Mouse (Mus musculus) lung, adult 18-20 months (tissue): ENCODE results near the gene Mif.
"Not testable (repeated sequence)": the region's sequence is repeated elsewhere in the genome, so short reads cannot be mapped to it uniquely, and the experiment has no call there.

ENCODE experiments used
- DNase-seq, 2 experiments: peaks; one replicate each; pipeline ENCODE4 v3.0.0; 2022; ENCODE audit warnings: mixed read lengths in 2 of 2

The Mif gene

GRCm38 (mm10) chr10:75872915-75873542, 13.0 kb upstream of the Mif start:
- DNase-seq = peak; percentile 65 to 77

GRCm38 (mm10) chr10:75872025-75872914, 12.2 kb upstream of the Mif start:
- DNase-seq = no peak

DNA sequence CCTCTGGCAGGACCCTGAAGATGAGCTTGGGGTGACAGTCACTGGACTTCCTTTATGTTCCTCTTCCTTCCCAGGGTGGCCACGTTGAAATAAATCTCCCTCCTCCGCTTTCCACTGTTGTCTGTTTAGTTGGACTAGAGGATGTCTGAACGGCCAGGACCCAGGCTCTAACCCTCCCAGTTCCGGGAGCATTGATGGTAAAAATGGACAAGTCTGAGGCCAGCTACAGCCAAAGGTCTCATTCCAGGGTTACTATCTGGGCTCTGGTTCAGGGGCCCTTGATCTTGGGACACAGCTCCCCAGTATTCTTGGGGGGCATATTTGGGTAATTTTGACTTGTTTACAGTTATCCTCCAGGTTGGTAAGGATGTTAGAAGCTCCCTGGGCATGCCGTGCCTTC, 1.5 kb upstream of the Mif start:
- no peak for DNase-seq

GRCm38 (mm10) chr10:75860746-75861145, 706 bp upstream of the Mif start:
- DNase-seq = no peak

- DNase-seq = peak; percentile 21 to 51
Measured at GRCm38 (mm10) chr10:75859107-75859746, 813 bp downstream of the Mif start.

- no peak for DNase-seq
Measured at GRCm38 (mm10) chr10:75857598-75857997, 2.4 kb downstream of the Mif start.

DNA sequence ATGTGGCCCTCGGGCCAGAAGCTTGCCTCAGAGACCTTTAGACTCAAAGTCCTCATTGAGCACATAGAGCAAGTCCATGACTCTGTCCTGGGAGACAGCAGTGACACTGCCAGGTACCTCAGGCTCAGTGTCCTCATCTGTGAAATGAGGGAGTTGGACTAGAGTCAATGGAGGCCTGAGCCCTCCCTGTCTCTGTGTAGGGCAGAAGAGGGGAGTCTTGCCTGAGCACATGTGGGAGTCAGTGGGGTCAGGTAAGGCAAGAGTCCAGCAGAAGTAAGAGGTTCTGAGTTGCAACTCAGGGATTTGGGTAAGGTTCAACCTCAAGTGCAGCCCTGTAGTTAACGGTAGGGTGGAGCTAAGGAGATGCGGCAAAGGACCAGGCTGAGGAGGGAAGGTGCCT, 3.1 kb downstream of the Mif start:
- DNase-seq = no peak

DNA sequence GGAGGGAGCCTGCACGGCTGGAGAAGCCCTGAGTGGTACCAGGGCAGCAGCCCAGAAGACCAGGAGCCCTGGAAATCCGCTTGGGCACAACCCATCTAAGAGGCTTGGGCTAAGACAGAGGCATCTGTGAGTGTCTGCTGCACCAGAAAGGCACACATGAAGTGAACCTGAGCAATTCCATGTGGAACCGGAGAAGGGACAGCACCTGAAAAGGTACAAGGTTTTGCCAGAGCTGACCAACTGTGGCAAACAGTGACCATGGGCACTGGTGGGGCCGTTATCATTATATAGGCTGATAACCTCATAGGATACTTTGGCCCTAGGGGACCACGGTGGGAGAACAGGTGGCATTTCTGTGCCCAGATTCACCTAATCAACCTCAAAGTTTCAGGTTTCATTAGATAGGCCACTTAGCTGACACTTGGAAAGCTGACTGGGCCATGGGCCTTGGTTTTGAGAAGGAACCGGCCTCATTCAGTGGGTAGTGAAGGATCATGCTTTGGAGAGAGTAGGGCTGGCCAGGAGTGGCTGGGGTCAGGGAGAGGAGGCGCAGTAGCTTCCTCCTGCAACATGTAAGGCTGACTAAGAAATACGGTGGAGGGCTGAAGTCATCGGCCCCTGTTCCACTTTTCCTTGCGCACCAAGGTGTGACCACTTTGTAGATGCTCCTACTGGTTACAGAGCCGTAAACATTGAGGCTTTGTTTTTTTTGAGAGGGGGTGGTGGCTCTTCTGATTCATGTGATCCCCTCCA, 3.7 kb downstream of the Mif start:
- no peak for DNase-seq

GRCm38 (mm10) chr10:75855416-75855981, 4.5 kb downstream of the Mif start:
- DNase-seq = no peak

GRCm38 (mm10) chr10:75854791-75855190, 5.2 kb downstream of the Mif start:
- DNase-seq = no peak

DNA sequence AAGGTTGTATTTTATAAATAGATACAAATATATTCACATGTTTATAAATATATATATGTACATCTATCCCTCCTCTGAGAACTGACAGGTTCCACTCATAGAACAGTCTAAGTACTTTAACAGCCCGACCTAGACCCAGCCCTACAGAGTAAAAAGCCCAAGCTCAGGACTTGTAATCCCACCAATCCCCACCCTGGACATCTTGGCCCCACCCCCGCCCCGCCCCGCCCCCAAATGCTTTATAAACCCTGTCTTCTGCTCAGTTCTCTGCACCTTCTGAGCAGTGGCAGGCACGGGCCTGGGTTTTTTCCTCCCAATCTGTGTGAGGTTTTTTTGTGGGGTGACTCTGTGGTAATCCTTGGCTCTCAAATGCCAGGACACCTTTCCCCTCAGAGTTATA, 5.9 kb downstream of the Mif start:
- no peak for DNase-seq

GRCm38 (mm10) chr10:75853452-75853851, 6.6 kb downstream of the Mif start:
- DNase-seq = peak; percentile 83 to 87

- no peak for DNase-seq
Measured at GRCm38 (mm10) chr10:75852539-75853125, 7.4 kb downstream of the Mif start.

GRCm38 (mm10) chr10:75851681-75852080, 8.4 kb downstream of the Mif start:
- DNase-seq = no peak

GRCm38 (mm10) chr10:75851076-75851475, 9.0 kb downstream of the Mif start:
- DNase-seq = no peak

- no peak for DNase-seq
Measured at GRCm38 (mm10) chr10:75848382-75848781, 11.7 kb downstream of the Mif start.

- no peak for DNase-seq
Measured at GRCm38 (mm10) chr10:75845306-75845930, 14.6 kb downstream of the Mif start.

GRCm38 (mm10) chr10:75844800-75845199, 15.2 kb downstream of the Mif start:
- no peak for DNase-seq

- DNase-seq = not testable (repeated sequence)
Measured at GRCm38 (mm10) chr10:75843898-75844297, 16.1 kb downstream of the Mif start.

DNA sequence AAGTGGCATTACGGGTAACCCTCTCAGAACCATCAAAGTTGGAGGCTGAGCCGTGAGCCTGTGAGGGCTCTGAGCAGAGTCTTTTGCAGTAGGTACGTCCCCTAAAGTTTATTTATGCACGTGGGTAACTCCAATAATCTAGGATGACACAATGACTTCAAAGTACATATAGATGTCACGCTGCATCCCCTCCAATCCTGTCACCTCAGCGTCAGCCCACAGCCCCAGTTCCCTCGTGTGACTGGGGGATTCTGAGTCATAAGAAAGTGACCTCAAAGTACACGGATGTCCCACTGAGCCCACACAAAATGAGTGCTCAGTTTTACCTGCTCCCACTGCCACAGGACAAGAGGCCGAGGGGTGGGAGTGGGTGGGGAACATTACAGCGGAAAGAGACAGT, 20.9 kb downstream of the Mif start:
- no peak for DNase-seq

DNA sequence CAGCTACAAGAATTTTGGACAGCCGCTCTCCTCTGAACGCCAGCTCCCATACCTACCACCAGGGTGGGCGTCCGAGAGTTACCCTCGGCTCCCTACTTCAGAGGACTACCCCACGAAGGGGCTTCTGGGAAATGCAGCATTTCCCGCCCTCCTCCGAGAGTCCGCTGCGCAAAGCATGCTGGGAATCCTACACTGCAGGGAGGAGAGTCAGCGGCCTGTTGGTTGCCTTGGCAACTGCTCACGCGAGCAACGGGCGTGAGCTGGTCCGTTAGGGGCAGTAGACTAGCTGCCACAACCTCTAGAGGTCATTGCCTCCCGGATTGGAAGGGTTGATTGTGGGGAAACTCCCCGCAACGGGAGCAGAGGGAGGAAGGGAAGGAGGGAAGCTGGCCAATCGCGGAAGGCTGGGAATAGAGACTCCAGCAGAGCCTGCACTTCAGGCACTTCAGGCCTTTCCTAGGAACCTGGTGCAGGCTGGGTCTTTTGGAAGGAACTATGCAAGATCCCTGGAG, 22.7 kb downstream of the Mif start, which contains the start of gene Gstt2:
Gene Gstt2, minus strand, starts transcription at position 177 of the 512 bp plus-strand sequence.
- DNase-seq = peak; percentile 94 to 96
